Mouse (Mus musculus) liver, embryonic 15.5 days (tissue): Measurements from ENCODE around the gene Pa2g4. TPM values are rescaled to one million over a fixed set of nuclear protein-coding genes. Genes with fewer than 3 reads are reported as not detected.
A peak's percentile ranks its signal among the peaks of the same experiment; 100 is the strongest.

Source experiments
- ATAC-seq: fragments of 200-750 bp; cut with Nextera tagmentation; 2 replicates; pipeline ENCODE4 v1.8.0; 2017; ENCODE audit warnings: moderate number of reproducible peaks, mild to moderate bottlenecking, moderate library complexity; ENCODE audit not compliant: insufficient read depth
- H3K27ac ChIP-seq: fragments of 300-500 bp; sonication (generic); replicated peaks from 2 replicates; pipeline ENCODE4 v1.5.1; 2015; ENCODE audit warnings: mild to moderate bottlenecking, inconsistent platforms
- H3K27me3 ChIP-seq: fragments of 300-500 bp; sonication (generic); 2 replicates; pipeline ENCODE4 v1.6.1; 2015; ENCODE audit warnings: mild to moderate bottlenecking, inconsistent platforms
- H3K36me3 ChIP-seq: fragments of 300-500 bp; sonication (generic); replicated peaks from 2 replicates; pipeline ENCODE4 v1.6.1; 2015; ENCODE audit warnings: moderate library complexity, mild to moderate bottlenecking, inconsistent platforms
- H3K4me1 ChIP-seq: fragments of 300-500 bp; sonication (generic); replicated peaks from 2 replicates; pipeline ENCODE4 v1.6.1; 2015; ENCODE audit warnings: inconsistent platforms
- H3K4me2 ChIP-seq: fragments of 300-500 bp; sonication (generic); 2 replicates; pipeline ENCODE4 v1.6.1; 2015; ENCODE audit warnings: moderate library complexity, mild to moderate bottlenecking, inconsistent platforms
- H3K4me3 ChIP-seq: fragments of 300-500 bp; sonication (generic); replicated peaks from 2 replicates; pipeline ENCODE4 v1.5.1; 2015; ENCODE audit warnings: mild to moderate bottlenecking, inconsistent platforms
- H3K9ac ChIP-seq: fragments of 300-500 bp; sonication (generic); 2 replicates; pipeline ENCODE4 v1.6.1; 2015; ENCODE audit warnings: moderate library complexity, mild to moderate bottlenecking, inconsistent platforms
- H3K9me3 ChIP-seq: fragments of 300-500 bp; sonication (generic); replicated peaks from 2 replicates; pipeline ENCODE4 v1.6.1; 2016; ENCODE audit warnings: inconsistent platforms
- WGBS: fragments of 180-500 bp; shearing (Covaris S2); methylation state at CpG from one replicate; pipeline ENCODE4 v1.1.7; 2015; ENCODE audit warnings: mixed read lengths; ENCODE audit not compliant: insufficient replicate concordance; 5-methylcytosine and 5-hydroxymethylcytosine counted together
- polyA plus RNA-seq: library from polyadenylated mRNA; unstranded; fragments of >200 nt; fragmentation: Nextera tagmentation; extraction: Ambion mirVana; gene quantifications from 2 replicates; pipeline ENCODE4 v1.2.1, GENCODE M21; 2015

Gene Pa2g4
- polyA plus RNA-seq, 1 experiment from 2014 or later: 119 TPM

DNA sequence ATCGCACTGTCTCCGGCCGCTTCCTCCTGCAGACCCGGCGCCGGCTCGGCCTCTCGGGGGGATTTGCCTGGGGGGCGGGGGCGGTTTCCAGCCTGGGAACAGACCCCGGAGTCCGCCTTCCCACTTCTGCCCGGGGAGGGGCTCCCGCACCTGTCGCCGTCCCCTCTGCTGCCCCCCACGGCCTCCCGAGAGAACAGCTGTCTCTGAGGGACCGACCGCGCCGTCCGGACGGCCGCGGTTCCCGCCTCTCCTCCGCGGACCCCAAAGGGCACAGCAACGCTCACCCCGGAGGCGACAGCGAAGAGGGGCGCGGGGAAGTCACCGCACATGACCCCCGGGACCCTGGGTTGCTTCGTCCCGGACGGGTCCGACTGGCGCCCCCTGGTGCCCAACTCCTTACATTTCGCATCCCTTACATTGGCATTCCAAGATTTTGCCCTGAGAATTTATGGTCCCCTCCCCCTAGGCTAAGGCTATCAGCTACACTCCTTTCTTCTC is 24.5 kb upstream of the Pa2g4 start:
- Histone ChIP-seq H3K4me2 (peak overlapping the region; percentile 84), H3K27me3 (peaks cover 94% of the 10 kb centered on the region), H3K4me1 (peaks cover 29% of the 10 kb centered on the region), H3K27ac (no peak overlapping the region), H3K9ac (peak overlapping the region; percentile 25; the same call in 1 of the 2 replicates), H3K36me3 (no peaks in the 10 kb centered on the region), H3K9me3 (no peaks in the 10 kb centered on the region), H3K4me3 (peak overlapping the region; percentile 62)
- under 1% methylated on average over 43 of the region's 43 CpGs for WGBS
- ATAC-seq: peak; percentile 13; the same call in 1 of the 2 replicates

DNA sequence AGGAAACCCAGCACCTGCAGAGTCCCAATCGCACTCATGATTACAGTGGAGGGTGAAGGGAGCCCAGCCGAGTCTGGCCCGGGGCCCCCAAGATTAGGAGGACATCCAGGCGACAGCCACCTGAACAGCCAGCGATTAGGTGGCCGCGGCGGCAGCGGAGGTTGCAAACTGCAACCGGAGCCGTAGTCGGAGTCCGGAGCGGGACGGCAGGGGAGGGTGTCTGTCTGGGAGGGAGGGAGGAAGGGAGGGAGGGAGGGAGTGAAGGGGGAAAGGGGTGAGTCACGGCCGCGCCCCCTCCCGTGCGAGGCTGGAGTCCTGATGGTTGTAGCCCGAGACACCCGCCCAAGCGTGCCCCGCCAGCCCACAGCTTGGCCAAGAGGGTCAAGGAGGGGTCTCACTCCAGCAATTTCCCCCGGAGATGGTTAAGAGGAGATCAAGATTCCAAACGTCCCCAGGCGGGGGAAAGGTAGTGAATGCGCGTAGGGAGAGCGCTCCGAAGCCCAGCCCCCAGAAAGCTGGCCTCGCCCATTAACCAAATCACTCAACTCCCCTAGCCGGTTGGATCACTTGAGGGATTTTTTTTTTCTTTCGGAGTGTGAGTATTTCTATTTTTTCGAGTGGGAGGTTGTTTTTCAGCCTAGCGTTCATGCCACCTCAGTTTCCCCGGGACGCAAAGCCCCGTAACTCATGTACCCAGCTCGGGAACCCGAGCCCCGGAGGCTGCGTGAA is 23.8 kb upstream of the Pa2g4 start, which contains the start of gene Erbb3:
Erbb3 (minus strand) TSS at position 189 of the 729 bp plus-strand sequence.
- Histone ChIP-seq H3K27me3 (peaks cover 94% of the 10 kb centered on the region), H3K27ac (peak within 1 kb of the TSS; percentile 48; the same call in 1 of the 2 replicates)
- under 1% methylated on average over 43 of the region's 43 CpGs for WGBS

DNA sequence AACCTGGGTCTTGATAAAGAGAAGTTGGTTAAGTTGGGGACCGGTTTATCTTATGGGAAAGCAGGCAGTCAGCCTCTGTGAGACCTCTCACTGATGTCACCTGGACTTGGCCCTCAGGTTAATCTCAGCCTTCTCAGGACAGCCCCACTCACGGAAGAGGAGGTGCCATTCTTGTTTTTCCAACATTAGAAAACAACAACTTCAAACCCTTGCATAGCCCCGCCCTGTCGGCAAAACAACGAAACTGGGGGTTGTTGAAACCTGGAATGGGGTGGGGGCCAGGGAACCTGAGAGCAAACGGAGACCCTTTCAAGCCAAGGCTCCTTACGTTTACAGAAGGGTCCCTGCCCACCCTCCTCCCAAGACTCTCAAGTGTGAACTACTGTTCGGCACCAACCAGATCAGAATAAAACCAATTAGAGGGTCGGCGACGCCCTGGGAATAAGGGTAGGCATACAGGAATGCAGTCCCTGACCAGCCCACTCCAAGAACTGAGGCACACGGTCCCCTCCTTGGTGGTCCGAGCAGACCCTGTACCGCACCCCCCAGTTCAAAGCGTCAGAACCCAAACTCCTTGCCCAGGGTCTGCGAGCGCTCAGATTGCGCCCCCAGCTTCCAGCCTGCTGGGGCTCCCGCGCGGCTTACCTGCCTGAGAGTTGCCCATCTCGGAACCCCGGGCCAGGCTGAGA is 23.1 kb upstream of the Pa2g4 start:
- H3K4me3 ChIP-seq: peak overlapping the region; percentile 62
- no peaks in the 10 kb centered on the region for H3K9me3 ChIP-seq
- peaks cover 96% of the 10 kb centered on the region for H3K27me3 ChIP-seq
- WGBS: 4% methylated on average over 23 of the region's 23 CpGs
- no peaks in the 10 kb centered on the region for H3K36me3 ChIP-seq
- peak overlapping the region; percentile 84 for H3K4me2 ChIP-seq
- H3K27ac ChIP-seq: peak overlapping the region; percentile 48; the same call in 1 of the 2 replicates
- H3K4me1 ChIP-seq: peaks cover 29% of the 10 kb centered on the region
- ATAC-seq: no peak; the same call in 1 of the 2 replicates
- peak overlapping the region; percentile 37; the same call in 1 of the 2 replicates for H3K9ac ChIP-seq

More for the DNA sequence above, 23.8 kb upstream of the Pa2g4 start, which contains the start of gene Erbb3:
- Histone ChIP-seq H3K4me2 (peak within 1 kb of the TSS; percentile 84), H3K9me3 (no peaks in the 10 kb centered on the region), H3K9ac (peak within 1 kb of the TSS; percentile 37; the same call in 1 of the 2 replicates), H3K4me3 (peak within 1 kb of the TSS; percentile 62), H3K4me1 (peaks cover 29% of the 10 kb centered on the region), H3K36me3 (no peaks in the 10 kb centered on the region)
- ATAC-seq: peak; percentile 60

DNA sequence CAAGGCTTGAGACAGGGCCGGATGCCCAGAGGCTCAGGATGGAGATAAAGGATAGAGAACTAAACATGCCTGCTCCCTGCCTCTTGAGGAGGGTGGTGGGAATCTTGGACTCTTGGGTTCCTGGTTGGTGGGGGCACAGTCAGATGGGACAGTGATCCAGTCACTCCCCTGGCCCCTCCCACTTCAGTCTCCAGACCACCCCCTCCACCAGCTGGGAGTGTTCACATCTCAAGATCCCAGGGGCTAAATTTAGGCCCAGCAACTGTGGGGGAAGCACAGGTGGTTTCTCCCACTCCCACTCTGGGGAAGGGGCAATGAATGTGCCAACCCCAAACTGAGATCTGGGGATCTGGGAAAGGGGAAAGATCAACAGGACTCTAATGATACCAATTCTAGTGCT is 22.3 kb upstream of the Pa2g4 start:
- Histone ChIP-seq H3K9ac (no peak overlapping the region), H3K4me3 (peak overlapping the region; percentile 62), H3K36me3 (no peaks in the 10 kb centered on the region), H3K27ac (peak overlapping the region; percentile 15; the same call in 1 of the 2 replicates), H3K4me1 (peaks cover 29% of the 10 kb centered on the region), H3K27me3 (peaks cover 97% of the 10 kb centered on the region), H3K4me2 (peak overlapping the region; percentile 84), H3K9me3 (no peaks in the 10 kb centered on the region)
- ATAC-seq: no peak
- WGBS: 36% methylated on average over 1 of the region's 1 CpGs

DNA sequence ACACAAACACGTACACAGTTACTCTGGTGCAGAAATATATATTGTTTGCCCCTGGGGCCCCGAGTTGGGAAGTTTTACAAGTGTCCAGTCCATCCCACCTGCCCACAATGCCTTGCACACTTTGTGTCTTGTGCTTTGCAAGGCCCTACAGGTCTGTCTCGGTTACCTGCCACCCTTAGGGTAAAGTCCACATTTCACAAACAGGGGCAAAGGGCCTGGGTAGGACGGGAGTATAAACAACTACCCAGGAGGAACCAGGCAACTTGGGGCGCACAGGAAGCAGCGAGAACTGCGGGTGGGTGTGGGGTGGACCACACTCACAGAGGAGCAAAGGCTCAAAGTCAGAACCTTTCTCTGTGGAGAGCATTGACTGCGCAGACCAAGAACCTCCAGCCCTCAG is 21.9 kb upstream of the Pa2g4 start:
- peak; percentile 24; the same call in 1 of the 2 replicates for ATAC-seq
- Histone ChIP-seq H3K4me3 (peak overlapping the region; percentile 62; the same call in 1 of the 2 replicates), H3K9me3 (no peaks in the 10 kb centered on the region), H3K36me3 (no peaks in the 10 kb centered on the region), H3K4me2 (peak overlapping the region; percentile 84), H3K4me1 (peaks cover 29% of the 10 kb centered on the region), H3K27ac (no peak overlapping the region; the same call in 1 of the 2 replicates), H3K9ac (no peak overlapping the region), H3K27me3 (peaks cover 98% of the 10 kb centered on the region)
- WGBS: 38% methylated on average over 8 of the region's 8 CpGs

DNA sequence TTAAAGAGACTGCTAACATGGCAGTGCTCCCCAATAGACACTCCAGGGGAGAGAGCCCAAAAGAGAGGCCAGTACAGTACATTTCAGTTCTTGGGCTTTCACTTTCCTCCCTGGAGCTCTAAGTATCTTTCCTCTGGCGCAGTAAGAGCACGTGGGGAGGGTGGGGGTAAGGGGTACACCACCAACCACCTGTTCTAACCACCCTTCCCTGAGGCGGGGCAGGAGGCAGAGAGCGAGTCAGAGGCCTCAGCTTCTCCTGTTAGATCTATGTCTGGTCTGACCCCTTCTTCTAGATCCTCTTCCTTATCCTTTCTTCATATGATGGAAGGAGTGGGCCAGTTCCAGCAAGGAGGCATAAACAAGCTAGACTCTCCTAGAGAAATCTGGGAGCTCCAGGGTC is 21.3 kb upstream of the Pa2g4 start:
- peaks cover 97% of the 10 kb centered on the region for H3K27me3 ChIP-seq
- no peak overlapping the region for H3K27ac ChIP-seq
- no peaks in the 10 kb centered on the region for H3K9me3 ChIP-seq
- peak overlapping the region; percentile 84; the same call in 1 of the 2 replicates for H3K4me2 ChIP-seq
- H3K4me3 ChIP-seq: no peak overlapping the region
- no peak for ATAC-seq
- WGBS: 38% methylated on average over 4 of the region's 4 CpGs
- H3K4me1 ChIP-seq: peaks cover 29% of the 10 kb centered on the region
- H3K36me3 ChIP-seq: no peaks in the 10 kb centered on the region
- H3K9ac ChIP-seq: no peak overlapping the region

DNA sequence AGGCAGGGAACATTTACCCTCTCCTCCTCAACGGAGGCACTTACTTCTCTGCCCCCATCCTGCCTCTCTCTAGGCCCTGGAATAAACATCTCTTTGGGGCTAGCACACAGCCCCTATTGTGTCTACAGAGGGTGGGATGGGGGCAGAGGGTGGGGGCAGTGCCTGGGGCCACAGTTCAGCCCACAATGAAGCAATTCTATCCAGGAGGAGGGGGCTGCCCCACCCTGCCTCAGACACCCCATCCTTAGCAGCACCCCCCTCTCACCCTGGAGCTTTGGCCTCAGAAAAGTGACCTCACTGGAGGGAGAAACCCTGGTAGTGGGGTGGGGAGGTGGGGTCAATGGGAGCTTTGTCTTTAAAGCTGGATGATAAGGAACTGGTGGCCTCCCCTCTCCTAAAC is 20.8 kb upstream of the Pa2g4 start:
- ATAC-seq: no peak
- Histone ChIP-seq H3K9me3 (no peaks in the 10 kb centered on the region), H3K27ac (no peak overlapping the region), H3K36me3 (no peaks in the 10 kb centered on the region), H3K4me3 (no peak overlapping the region), H3K4me1 (peaks cover 29% of the 10 kb centered on the region), H3K4me2 (no peak overlapping the region), H3K9ac (no peak overlapping the region), H3K27me3 (peaks cover 96% of the 10 kb centered on the region)
- WGBS: 7% methylated on average over 1 of the region's 1 CpGs

DNA sequence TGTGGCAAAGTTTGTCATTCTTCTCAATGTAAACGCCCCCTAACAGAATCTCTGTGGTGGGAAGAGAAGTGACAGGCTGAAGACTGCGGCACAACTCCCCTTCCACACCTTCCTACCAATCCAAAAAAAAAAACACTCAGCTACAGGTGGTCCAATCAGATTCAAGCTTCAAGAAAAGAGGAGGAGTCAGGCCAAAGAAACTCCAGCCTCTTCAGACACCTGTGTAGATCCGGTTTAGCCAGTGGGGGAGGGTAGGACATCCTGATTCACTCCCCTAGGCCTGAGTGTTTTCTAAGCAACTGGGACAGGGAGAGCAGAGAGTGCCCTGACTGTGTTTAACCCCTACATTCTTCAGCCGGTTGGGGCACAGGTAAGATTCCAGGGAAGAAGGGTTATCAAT is 18.6 kb upstream of the Pa2g4 start:
- no peaks in the 10 kb centered on the region for H3K9me3 ChIP-seq
- no peak overlapping the region for H3K27ac ChIP-seq
- ATAC-seq: no peak
- WGBS: 15% methylated on average over 4 of the region's 4 CpGs
- H3K27me3 ChIP-seq: peaks cover 78% of the 10 kb centered on the region
- H3K4me2 ChIP-seq: no peak overlapping the region
- no peak overlapping the region for H3K4me3 ChIP-seq
- no peak overlapping the region for H3K9ac ChIP-seq
- H3K4me1 ChIP-seq: peaks cover 15% of the 10 kb centered on the region
- no peaks in the 10 kb centered on the region for H3K36me3 ChIP-seq

DNA sequence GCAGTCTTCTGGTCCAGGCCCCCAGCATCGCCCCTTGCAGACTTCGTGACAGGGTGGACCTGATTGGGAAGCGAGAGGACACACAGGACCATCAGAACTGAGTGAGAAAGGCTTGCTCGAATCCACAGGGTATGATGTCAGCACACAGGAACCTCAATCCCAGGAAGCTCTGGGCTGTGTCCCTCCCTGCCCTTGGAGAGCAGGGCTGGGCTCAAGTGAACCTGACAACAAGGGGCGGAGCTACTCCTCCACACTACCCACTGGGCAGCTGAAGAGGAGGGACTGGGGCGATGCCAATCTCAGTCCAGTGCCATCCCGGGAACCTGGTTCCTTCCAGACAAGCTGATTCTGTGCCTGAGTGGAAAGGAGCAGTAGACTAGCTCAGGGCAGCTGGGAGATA is 17.9 kb upstream of the Pa2g4 start:
- peaks cover 71% of the 10 kb centered on the region for H3K27me3 ChIP-seq
- ATAC-seq: no peak
- peaks cover 9% of the 10 kb centered on the region; the same call in 1 of the 2 replicates for H3K4me1 ChIP-seq
- H3K9ac ChIP-seq: no peak overlapping the region
- H3K4me3 ChIP-seq: no peak overlapping the region
- no peaks in the 10 kb centered on the region for H3K36me3 ChIP-seq
- H3K4me2 ChIP-seq: no peak overlapping the region
- no peak overlapping the region for H3K27ac ChIP-seq
- 34% methylated on average over 7 of the region's 7 CpGs for WGBS
- no peaks in the 10 kb centered on the region for H3K9me3 ChIP-seq

DNA sequence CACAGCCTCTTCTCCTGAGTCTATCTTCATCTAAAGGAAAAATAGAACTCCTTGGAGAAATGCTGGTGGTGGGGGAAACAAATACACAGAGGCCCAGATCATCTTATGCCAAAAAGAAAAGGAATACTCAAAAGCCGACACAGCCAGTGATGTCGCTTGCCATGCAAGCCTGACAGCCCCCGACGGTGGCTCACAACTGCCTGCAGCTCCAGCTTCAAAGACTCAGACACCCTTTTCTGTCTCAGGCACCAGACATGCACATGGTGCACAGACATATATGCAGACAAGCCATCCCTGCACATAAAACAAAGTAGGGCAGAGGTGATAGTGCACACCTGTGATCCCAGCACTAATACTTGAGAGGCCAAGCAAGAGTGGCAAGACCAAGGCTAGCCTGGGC is 13.9 kb upstream of the Pa2g4 start:
- Histone ChIP-seq H3K4me2 (no peak overlapping the region), H3K9ac (no peak overlapping the region), H3K27ac (no peak overlapping the region), H3K4me3 (no peak overlapping the region), H3K9me3 (no peaks in the 10 kb centered on the region), H3K27me3 (peaks cover 31% of the 10 kb centered on the region), H3K36me3 (peaks cover 18% of the 10 kb centered on the region), H3K4me1 (no peaks in the 10 kb centered on the region)
- no peak for ATAC-seq
- 72% methylated on average over 4 of the region's 4 CpGs for WGBS

DNA sequence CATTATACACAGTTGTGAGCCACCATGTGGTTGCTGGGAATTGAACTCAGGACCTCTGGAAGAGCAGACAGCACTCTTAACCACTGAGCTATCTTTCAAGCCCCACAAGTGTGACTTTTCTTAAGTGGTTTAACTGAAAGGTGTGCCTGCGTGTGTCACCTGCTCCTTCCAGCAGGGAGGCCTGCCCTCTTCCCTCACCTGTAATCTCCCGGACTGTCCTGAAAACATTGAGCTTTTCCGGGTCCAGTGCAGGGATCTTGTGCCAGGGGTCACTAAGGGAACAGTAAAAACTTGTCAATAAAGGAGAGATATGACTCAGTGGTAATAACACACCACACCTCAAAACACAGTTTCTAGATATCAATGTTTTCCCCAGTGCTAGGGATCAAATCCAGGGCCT is 13.5 kb upstream of the Pa2g4 start:
- H3K27ac ChIP-seq: no peak overlapping the region
- H3K27me3 ChIP-seq: peaks cover 27% of the 10 kb centered on the region
- H3K4me1 ChIP-seq: no peaks in the 10 kb centered on the region
- 63% methylated on average over 3 of the region's 3 CpGs for WGBS
- peaks cover 18% of the 10 kb centered on the region for H3K36me3 ChIP-seq
- H3K9me3 ChIP-seq: no peaks in the 10 kb centered on the region
- no peak overlapping the region for H3K4me2 ChIP-seq
- ATAC-seq: no peak
- H3K9ac ChIP-seq: no peak overlapping the region
- no peak overlapping the region for H3K4me3 ChIP-seq
